Mouse (Mus musculus) spleen, postnatal 36 days (tissue): ENCODE measurements around the gene Acbd6.

Experiments
- DNase-seq, 2 experiments: peaks; one replicate each; pipeline ENCODE4 v3.0.0; 2022; ENCODE audit warnings: low spot score in 2 of 2, mixed read lengths in 1 of 2

Acbd6 gene

GRCm38 (mm10) chr1:155646345-155647307, 88.7 kb downstream of the Acbd6 start:
- DNase-seq: no peak

- no peak for DNase-seq
These were observed 92.4 kb downstream of the Acbd6 start for GRCm38 (mm10) chr1:155650121-155650846.

- DNase-seq: no peak
These were observed 97.0 kb downstream of the Acbd6 start for GRCm38 (mm10) chr1:155654961-155655360.

GRCm38 (mm10) chr1:155656321-155656720, 98.4 kb downstream of the Acbd6 start:
- no peak for DNase-seq

- no peak for DNase-seq
These were observed 106.1 kb downstream of the Acbd6 start for GRCm38 (mm10) chr1:155663994-155664393.

- DNase-seq: no peak
These were observed 117.7 kb downstream of the Acbd6 start for GRCm38 (mm10) chr1:155675570-155675969.

GRCm38 (mm10) chr1:155681116-155681799, 123.3 kb downstream of the Acbd6 start:
- DNase-seq: no peak

- no peak for DNase-seq
These were observed 128.9 kb downstream of the Acbd6 start for GRCm38 (mm10) chr1:155686816-155687215.

- DNase-seq: no peak
These were observed 131.2 kb downstream of the Acbd6 start for GRCm38 (mm10) chr1:155689141-155689540.

- DNase-seq: no peak
These were observed 131.6 kb downstream of the Acbd6 start for GRCm38 (mm10) chr1:155689558-155689957.

GRCm38 (mm10) chr1:155692230-155692629, 134.3 kb downstream of the Acbd6 start:
- no peak for DNase-seq

- DNase-seq: no peak
These were observed 135.1 kb downstream of the Acbd6 start for GRCm38 (mm10) chr1:155693026-155693425.

GRCm38 (mm10) chr1:155693443-155693842, 135.5 kb downstream of the Acbd6 start:
- DNase-seq: no peak

GRCm38 (mm10) chr1:155698373-155699159, 140.6 kb downstream of the Acbd6 start:
- DNase-seq: no peak

- DNase-seq: no peak
These were observed 143.0 kb downstream of the Acbd6 start for GRCm38 (mm10) chr1:155700886-155701285.

- no peak for DNase-seq
These were observed 145.3 kb downstream of the Acbd6 start for GRCm38 (mm10) chr1:155703191-155703680.

- no peak for DNase-seq
These were observed 146.3 kb downstream of the Acbd6 start for GRCm38 (mm10) chr1:155704182-155704581.

GRCm38 (mm10) chr1:155713306-155713705, 155.4 kb downstream of the Acbd6 start:
- DNase-seq: no peak

GRCm38 (mm10) chr1:155715366-155715765, 157.4 kb downstream of the Acbd6 start:
- DNase-seq: no peak

GRCm38 (mm10) chr1:155717301-155717700, 159.4 kb downstream of the Acbd6 start:
- no peak for DNase-seq

GRCm38 (mm10) chr1:155718851-155719250, 160.9 kb downstream of the Acbd6 start:
- DNase-seq: no peak
